Mouse (Mus musculus): Measurements from ENCODE around the gene Rnf145. TPM values are rescaled to one million over a fixed set of nuclear protein-coding genes. Genes with fewer than 3 reads are reported as not detected.

Gene Rnf145
- polyA plus RNA-seq, 1 experiment, result 193 TPM

GRCm38 (mm10) chr11:44613411-44614180 is 94.8 kb downstream of the Rnf145 start:
- TF ChIP-seq CTCF (IDR thresholded peaks at IDR 0.05; ENCODE audit: insufficient read depth, low read depth, low read length) (no peak), POLR2A (IDR thresholded peaks at IDR 0.05; ENCODE audit: insufficient read depth, low read depth, low read length) (no peak)
- Histone ChIP-seq H3K4me3 (ENCODE audit: insufficient read depth, low read depth, low read length) (no peak overlapping the region), H3K4me1 (ENCODE audit: control insufficient read depth, insufficient read depth, low read length) (peaks cover 22% of the 10 kb centered on the region), H3K27ac (ENCODE audit: insufficient read depth, low read depth, low read length) (no peak overlapping the region)
- 16% methylated on average over 14 of the region's 14 CpGs for whole genome bisulfite sequencing

Other genes starting within 250 kb of the Rnf145 start
- gene Il12b, start 118.9 kb upstream of the Rnf145 start, polyA plus RNA-seq (2012; ENCODE audit: insufficient read depth, insufficient read length, low replicate concordance, missing spikeins), result not detected in 2 replicates
- not detected in 2 replicates for gene Ublcp1, start 48.5 kb upstream of the Rnf145 start, polyA plus RNA-seq (2012; ENCODE audit: insufficient read depth, insufficient read length, low replicate concordance, missing spikeins)
- gene Ebf1, start 98.4 kb downstream of the Rnf145 start, polyA plus RNA-seq (2012; ENCODE audit: insufficient read depth, insufficient read length, low replicate concordance, missing spikeins), result not detected in 2 replicates

Data from olfactory bulb, adult 2 months (tissue).